9 mouse cellular contexts compared by ENCODE assay signal in genomic region chr9:65576861-65577510, GRCm38 (mm10). TPM values are rescaled to one million over a fixed set of nuclear protein-coding genes. Genes with fewer than 3 reads are reported as not detected.
A peak's percentile ranks its signal among the peaks of the same experiment; 100 is the strongest.
DNase-seq lines count a peak whose midpoint lies in the region; ATAC-seq and TF ChIP-seq lines count a peak whose summit lies in the region.
"Had no signal": no experiment of that assay in that cellular context is flagged by ENCODE, and none has a peak within 500 bp of the region (broad histone marks: within the 10 kb centered on the region; RNA-seq: fewer than 3 reads in every experiment).

No protein-coding gene starts in this region.

- no peak overlapping the region for H3K27ac ChIP-seq in hindbrain, embryonic 11.5 days (ENCODE audit: low read depth, low read length)
- no peak overlapping the region for H3K27ac ChIP-seq in hindbrain, embryonic 13.5 days
- H3K27ac ChIP-seq in spleen, adult 2 months (ENCODE audit: insufficient read depth, low read length) = peak overlapping the region; percentile 4; the same call in 1 of the 2 replicates
- H3K27ac ChIP-seq in heart, adult 2 months = peak overlapping the region; percentile 67
- H3K27ac ChIP-seq in limb, embryonic 15.5 days = peak overlapping the region; percentile 64
- H3K27ac ChIP-seq: midbrain, embryonic 12.5 days had no signal

- intact Hi-C loops in heart, adult 2 months (cut with DNase I) = no loop called here

- H3K36me3 ChIP-seq in hindbrain, embryonic 11.5 days (ENCODE audit: control insufficient read depth, insufficient read depth, low read length) = 0 out of 2 replicates have a peak, but pooled peaks cover 2% of the 10 kb centered on the region
- peaks cover 5% of the 10 kb centered on the region; the same call in 1 of the 2 replicates for H3K36me3 ChIP-seq in hindbrain, embryonic 13.5 days
- H3K36me3 ChIP-seq in spleen, adult 2 months (ENCODE audit: control insufficient read depth, insufficient read depth, low read length) = peaks cover 6% of the 10 kb centered on the region
- no peaks in the 10 kb centered on the region; the same call in 1 of the 2 replicates for H3K36me3 ChIP-seq in heart, adult 2 months (ENCODE audit: control insufficient read depth, insufficient read depth, low read length)
- H3K36me3 ChIP-seq in limb, embryonic 15.5 days = peaks cover 9% of the 10 kb centered on the region; the same call in 1 of the 2 replicates
- H3K36me3 ChIP-seq: midbrain, embryonic 12.5 days had no signal

- DNase-seq in hindbrain, embryonic 11.5 days (ENCODE audit: low spot score) = no peak
- DNase-seq in spleen, adult 2 months (ENCODE audit: low read depth in 1 of 2, low spot score in 2 of 2) = no peak
- DNase-seq in spleen, postnatal 10 days (ENCODE audit: low spot score in 2 of 2) = no peak
- peak; percentile 59 to 62 for DNase-seq in heart, adult 2 months
- no peak for DNase-seq in thymus, postnatal 36 days
- DNase-seq in yolk sac, embryonic 10.5 days (ENCODE audit: low spot score) = no peak

- H3K9me3 ChIP-seq in hindbrain, embryonic 11.5 days (ENCODE audit: control insufficient read depth, low read length) = no peaks in the 10 kb centered on the region
- H3K9me3 ChIP-seq in hindbrain, embryonic 13.5 days = no peaks in the 10 kb centered on the region
- H3K9me3 ChIP-seq in limb, embryonic 15.5 days = no peaks in the 10 kb centered on the region
- H3K9me3 ChIP-seq: midbrain, embryonic 12.5 days had no signal

- TF ChIP-seq CTCF in spleen, adult 2 months (IDR thresholded peaks at IDR 0.05; ENCODE audit: extremely low read depth, insufficient read depth, insufficient read length, insufficient replicate concordance) = no peak
- no peak for TF ChIP-seq CTCF in heart, adult 2 months (IDR thresholded peaks at IDR 0.05)

- no peak for TF ChIP-seq EP300 in heart, adult 2 months (IDR thresholded peaks at IDR 0.05; ENCODE audit: insufficient read depth, low read depth, low read length)

- no peak for ATAC-seq in hindbrain, embryonic 11.5 days (ENCODE audit: low FRiP score)
- no peak for ATAC-seq in hindbrain, embryonic 13.5 days (ENCODE audit: low FRiP score)
- no peak for ATAC-seq in limb, embryonic 15.5 days (ENCODE audit: insufficient number of reproducible peaks, low FRiP score, low TSS enrichment, low read depth)

- H3K27me3 ChIP-seq in hindbrain, embryonic 11.5 days (ENCODE audit: control insufficient read depth, insufficient read depth, low read length) = peaks cover 2% of the 10 kb centered on the region; the same call in 1 of the 2 replicates
- H3K27me3 ChIP-seq in hindbrain, embryonic 13.5 days = no peaks in the 10 kb centered on the region
- H3K27me3 ChIP-seq in spleen, adult 2 months (ENCODE audit: control insufficient read depth, insufficient read depth, low read length) = no peaks in the 10 kb centered on the region
- H3K27me3 ChIP-seq in heart, adult 2 months (ENCODE audit: control insufficient read depth, insufficient read depth, low read length) = no peaks in the 10 kb centered on the region
- no peaks in the 10 kb centered on the region for H3K27me3 ChIP-seq in limb, embryonic 15.5 days
- H3K27me3 ChIP-seq: midbrain, embryonic 12.5 days had no signal

- H3K4me1 ChIP-seq in hindbrain, embryonic 11.5 days (replicated peaks; ENCODE audit: control insufficient read depth, insufficient read depth, low read length) = 0 out of 2 replicates have a peak, but pooled peaks cover 3% of the 10 kb centered on the region
- peaks cover 49% of the 10 kb centered on the region for H3K4me1 ChIP-seq in hindbrain, embryonic 13.5 days (replicated peaks)
- peaks cover 31% of the 10 kb centered on the region for H3K4me1 ChIP-seq in spleen, adult 2 months (ENCODE audit: control insufficient read depth, insufficient read depth, insufficient read length)
- H3K4me1 ChIP-seq in heart, adult 2 months (ENCODE audit: control insufficient read depth, insufficient read depth, low read length) = peaks cover 25% of the 10 kb centered on the region
- H3K4me1 ChIP-seq in limb, embryonic 15.5 days = peaks cover 54% of the 10 kb centered on the region

- no peak for TF ChIP-seq POLR2A in spleen, adult 2 months (IDR thresholded peaks at IDR 0.05; ENCODE audit: low read depth, low read length)
- no peak for TF ChIP-seq POLR2A in heart, adult 2 months (IDR thresholded peaks at IDR 0.05; ENCODE audit: insufficient read depth, low read depth, low read length)

- no peaks in the 10 kb centered on the region; the same call in 1 of the 2 replicates for H3K79me2 ChIP-seq in heart, adult 2 months (replicated peaks; ENCODE audit: control insufficient read depth, insufficient read depth, low read length)

- H3K4me3 ChIP-seq in hindbrain, embryonic 11.5 days (ENCODE audit: low read depth, low read length) = no peak overlapping the region
- no peak overlapping the region for H3K4me3 ChIP-seq in hindbrain, embryonic 13.5 days
- no peak overlapping the region; the same call in 1 of the 2 replicates for H3K4me3 ChIP-seq in spleen, adult 2 months (ENCODE audit: extremely low read depth, insufficient read depth, insufficient read length)
- H3K4me3 ChIP-seq in heart, adult 2 months = peak overlapping the region; percentile 30; the same call in 1 of the 2 replicates
- H3K4me3 ChIP-seq in limb, embryonic 15.5 days = no peak overlapping the region
- H3K4me3 ChIP-seq: midbrain, embryonic 12.5 days had no signal

- no peak overlapping the region for H3K4me2 ChIP-seq in hindbrain, embryonic 11.5 days (replicated peaks; ENCODE audit: low read depth, low read length)
- no peak overlapping the region for H3K4me2 ChIP-seq in hindbrain, embryonic 13.5 days
- H3K4me2 ChIP-seq in limb, embryonic 15.5 days = 0 out of 2 replicates have a peak overlapping the region, but pooled peaks have one; percentile 11
- H3K4me2 ChIP-seq: midbrain, embryonic 12.5 days had no signal

- H3K9ac ChIP-seq in hindbrain, embryonic 11.5 days (ENCODE audit: low read depth, low read length) = 0 out of 2 replicates have a peak overlapping the region, but pooled peaks have one; percentile 7
- no peak overlapping the region; the same call in 1 of the 2 replicates for H3K9ac ChIP-seq in hindbrain, embryonic 13.5 days
- H3K9ac ChIP-seq in heart, adult 2 months (ENCODE audit: low read depth, low read length) = peak overlapping the region; percentile 21
- H3K9ac ChIP-seq in limb, embryonic 15.5 days = no peak overlapping the region
- H3K9ac ChIP-seq: midbrain, embryonic 12.5 days had no signal

- 43% methylated on average over 7 of the region's 7 CpGs for WGBS in hindbrain, embryonic 11.5 days
- 42% methylated on average over 7 of the region's 7 CpGs for WGBS in hindbrain, embryonic 13.5 days
- 58% methylated on average over 7 of the region's 7 CpGs for WGBS in spleen, adult 2 months
- 37% methylated on average over 7 of the region's 7 CpGs for WGBS in heart, adult 2 months
- 40% methylated on average over 7 of the region's 7 CpGs for WGBS in limb, embryonic 15.5 days

RNA-seq across cellular contexts. Expression of gene Plekho2, which starts 2.9 kb away (rescaled TPM):
- 10.2 and 10.7 TPM in 2 replicates for polyA plus RNA-seq in hindbrain, embryonic 11.5 days (2014; fragmentation: Nextera tagmentation; extraction: Ambion mirVana)
- polyA plus RNA-seq in hindbrain, embryonic 13.5 days (2015; fragmentation: Nextera tagmentation; extraction: Ambion mirVana) = 5.8 and 7.6 TPM in 2 replicates
- polyA plus RNA-seq in spleen, adult 2 months (2012; rRNA removed) = 55.8 and 61.8 TPM in 2 replicates
- total RNA-seq in heart, adult 2 months (2021) = 10 to 100 TPM in 1 of 2 experiments, 1 to 10 TPM in 1; 9.9 to 11.1 TPM
- 16.5 and 18.8 TPM in 2 replicates for polyA plus RNA-seq in heart, adult 2 months (2012; rRNA removed)
- 18.6 and 19.7 TPM in 2 replicates for polyA plus RNA-seq in limb, embryonic 15.5 days (2015; fragmentation: Nextera tagmentation; extraction: Ambion mirVana)

RNA-seq across cellular contexts. Expression of gene Pif1, which starts 10.0 kb away (rescaled TPM):
- 9.9 and 12.5 TPM in 2 replicates for polyA plus RNA-seq in hindbrain, embryonic 11.5 days (2014; fragmentation: Nextera tagmentation; extraction: Ambion mirVana)
- 3.8 and 4.4 TPM in 2 replicates for polyA plus RNA-seq in hindbrain, embryonic 13.5 days (2015; fragmentation: Nextera tagmentation; extraction: Ambion mirVana)
- polyA plus RNA-seq in spleen, adult 2 months (2012; rRNA removed) = 4.3 and 6.4 TPM in 2 replicates
- total RNA-seq in heart, adult 2 months (2021) = not detected
- polyA plus RNA-seq in heart, adult 2 months (2012; rRNA removed) = 0.18 and 0.23 TPM in 2 replicates
- 8.9 and 9.6 TPM in 2 replicates for polyA plus RNA-seq in limb, embryonic 15.5 days (2015; fragmentation: Nextera tagmentation; extraction: Ambion mirVana)

RNA-seq across cellular contexts. Expression of gene Rbpms2, which starts 52.5 kb away (rescaled TPM):
- polyA plus RNA-seq in hindbrain, embryonic 11.5 days (2014; fragmentation: Nextera tagmentation; extraction: Ambion mirVana) = 19.5 and 23.7 TPM in 2 replicates
- 5.0 and 5.4 TPM in 2 replicates for polyA plus RNA-seq in hindbrain, embryonic 13.5 days (2015; fragmentation: Nextera tagmentation; extraction: Ambion mirVana)
- 13.9 and 17.9 TPM in 2 replicates for polyA plus RNA-seq in spleen, adult 2 months (2012; rRNA removed)
- 10 to 100 TPM; 29.4 to 32.5 TPM for total RNA-seq in heart, adult 2 months (2021)
- polyA plus RNA-seq in heart, adult 2 months (2012; rRNA removed) = 102 and 105 TPM in 2 replicates
- 7.9 and 9.5 TPM in 2 replicates for polyA plus RNA-seq in limb, embryonic 15.5 days (2015; fragmentation: Nextera tagmentation; extraction: Ambion mirVana)

RNA-seq across cellular contexts. Expression of gene Ankdd1a, which starts 57.0 kb away (rescaled TPM):
- polyA plus RNA-seq in hindbrain, embryonic 11.5 days (2014; fragmentation: Nextera tagmentation; extraction: Ambion mirVana) = 0.20 and 0.71 TPM in 2 replicates
- polyA plus RNA-seq in hindbrain, embryonic 13.5 days (2015; fragmentation: Nextera tagmentation; extraction: Ambion mirVana) = 0.51 and 0.75 TPM in 2 replicates
- polyA plus RNA-seq in spleen, adult 2 months (2012; rRNA removed) = 0.11 and 0.14 TPM in 2 replicates
- total RNA-seq in heart, adult 2 months (2021) = not detected
- polyA plus RNA-seq in heart, adult 2 months (2012; rRNA removed) = not detected in 2 replicates
- 0.35 and 0.76 TPM in 2 replicates for polyA plus RNA-seq in limb, embryonic 15.5 days (2015; fragmentation: Nextera tagmentation; extraction: Ambion mirVana)

Comparison
In these comparisons a context has a peak if more than half of its experiments do, and no peak if none do; other contexts are left out.
1. H3K9ac ChIP-seq: peak in hindbrain, embryonic 11.5 days (single experiment) and heart, adult 2 months (single experiment); none in hindbrain, embryonic 13.5 days (single experiment) and limb, embryonic 15.5 days (single experiment).
2. DNase-seq: peak in heart, adult 2 months (2 of 2); none in hindbrain, embryonic 11.5 days (single experiment), spleen, adult 2 months (0 of 2), spleen, postnatal 10 days (0 of 2), thymus, postnatal 36 days (0 of 2) and yolk sac, embryonic 10.5 days (single experiment).
3. H3K27ac ChIP-seq: peak in spleen, adult 2 months (single experiment), heart, adult 2 months (single experiment) and limb, embryonic 15.5 days (single experiment); none in hindbrain, embryonic 11.5 days (single experiment) and hindbrain, embryonic 13.5 days (single experiment).